Mouse (Mus musculus) liver, embryonic 14.5 days (tissue): ENCODE data around the gene Sh2b2.

Experiments used
- CTCF ChIP-seq: IDR thresholded peaks from 2 replicates; pipeline ENCODE4 v1.5.1; 2016; ENCODE audit warnings: antibody characterized with exemption, low read depth, control low read depth
- EP300 ChIP-seq: IDR thresholded peaks from 2 replicates; pipeline ENCODE4 v1.6.1; 2016; ENCODE audit warnings: antibody characterized with exemption, low read depth

- TF ChIP-seq EP300 (no peak), CTCF (no peak)
Measured at GRCm38 (mm10) chr5:136173606-136174463, 72.5 kb downstream of the Sh2b2 start.
